Mouse (Mus musculus): Measurements from ENCODE around the gene Pigl. TPM values are rescaled to one million over a fixed set of nuclear protein-coding genes. Genes with fewer than 3 reads are reported as not detected.
A peak's percentile ranks its signal among the peaks of the same experiment; 100 is the strongest.

Pigl gene
- polyA plus RNA-seq, 1 experiment from 2014 or later: 9.8 TPM

DNA sequence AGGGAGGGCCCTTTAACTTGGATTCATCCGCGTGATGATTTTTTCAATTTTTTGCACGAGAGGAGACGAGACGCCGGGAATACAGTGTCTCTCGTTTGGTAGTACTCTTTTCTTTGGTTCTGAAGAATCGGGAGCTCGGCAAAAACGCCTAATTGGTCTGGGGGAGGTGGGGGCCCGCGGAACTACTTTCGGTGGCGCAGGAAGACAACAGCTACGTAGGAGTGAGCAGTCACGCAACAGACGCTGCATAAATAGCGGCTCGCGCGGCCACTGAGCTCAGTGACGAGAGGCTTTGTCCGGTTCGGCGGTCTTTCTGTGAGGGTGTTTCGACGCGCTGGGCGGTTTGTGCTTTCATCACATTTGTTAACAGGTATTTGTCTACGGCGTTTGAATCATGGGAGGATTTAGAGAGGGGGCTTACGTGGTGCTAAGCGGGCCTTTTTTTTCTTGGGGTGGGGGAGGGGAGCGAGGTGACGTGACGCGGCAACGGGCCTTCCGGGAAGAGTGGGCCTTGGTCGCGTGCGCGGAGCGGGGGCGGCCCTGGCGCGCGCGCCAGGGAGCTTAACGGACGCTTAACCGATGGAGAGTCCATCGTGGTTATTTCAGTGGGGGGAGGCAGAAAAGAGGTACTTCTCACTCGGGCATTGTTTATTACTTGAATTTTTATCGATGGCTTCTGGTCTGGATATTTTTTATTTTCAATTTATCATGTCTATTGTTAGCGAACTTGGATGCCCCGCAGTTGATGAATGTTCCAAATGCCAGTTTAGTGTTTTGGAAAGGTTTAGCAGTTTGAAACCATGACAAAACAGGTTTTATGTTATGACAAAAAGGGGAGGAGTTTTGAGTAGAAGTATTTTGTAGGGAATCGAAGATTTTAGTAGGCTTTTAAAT is 93.2 kb downstream of the Pigl start:
- ATAC-seq (ENCODE audit: low FRiP score): peak; percentile 89
- peaks cover 39% of the 10 kb centered on the region for H3K4me1 ChIP-seq

DNA sequence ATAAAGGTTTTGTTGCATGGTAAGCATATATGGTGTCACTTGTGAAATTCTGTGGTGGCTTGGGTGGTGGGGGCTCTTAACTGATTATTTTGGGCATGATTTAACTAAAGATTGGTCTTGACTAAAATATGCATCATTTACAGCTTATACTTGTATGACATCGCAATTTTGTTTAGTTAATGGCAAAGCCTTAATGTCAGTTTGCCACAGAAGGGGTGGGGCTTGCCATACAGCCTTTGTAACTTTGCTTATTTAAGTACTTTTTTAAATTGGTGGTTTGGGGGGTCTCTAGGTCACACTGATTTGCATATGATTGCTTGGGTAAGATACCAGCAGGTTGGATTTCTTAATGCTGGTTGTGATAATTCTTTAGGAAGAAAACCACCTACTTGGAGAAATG is 94.9 kb downstream of the Pigl start:
- H3K9ac ChIP-seq (replicated peaks): peak overlapping the region; percentile 42
- no peaks in the 10 kb centered on the region for H3K9me3 ChIP-seq (replicated peaks)
- peaks cover 39% of the 10 kb centered on the region for H3K4me1 ChIP-seq
- H3K27me3 ChIP-seq (replicated peaks): no peaks in the 10 kb centered on the region
- ATAC-seq (ENCODE audit: low FRiP score): no peak
- H3K36me3 ChIP-seq: 0 out of 2 replicates have a peak, but pooled peaks cover 7% of the 10 kb centered on the region
- H3K4me3 ChIP-seq (replicated peaks): peak overlapping the region; percentile 42
- 21% methylated on average over 1 of the region's 1 CpGs for WGBS
- no peak overlapping the region for H3K27ac ChIP-seq (replicated peaks)
- H3K4me2 ChIP-seq: peak overlapping the region; percentile 74

More for the DNA sequence above, 93.2 kb downstream of the Pigl start:
- Histone ChIP-seq H3K27me3 (replicated peaks) (no peaks in the 10 kb centered on the region), H3K27ac (replicated peaks) (peak overlapping the region; percentile 88), H3K4me3 (replicated peaks) (peak overlapping the region; percentile 71), H3K4me2 (peak overlapping the region; percentile 51), H3K9ac (replicated peaks) (peak overlapping the region; percentile 68), H3K9me3 (replicated peaks) (no peaks in the 10 kb centered on the region), H3K36me3 (0 out of 2 replicates have a peak, but pooled peaks cover 7% of the 10 kb centered on the region)
- WGBS: under 1% methylated on average over 58 of the region's 58 CpGs

DNA sequence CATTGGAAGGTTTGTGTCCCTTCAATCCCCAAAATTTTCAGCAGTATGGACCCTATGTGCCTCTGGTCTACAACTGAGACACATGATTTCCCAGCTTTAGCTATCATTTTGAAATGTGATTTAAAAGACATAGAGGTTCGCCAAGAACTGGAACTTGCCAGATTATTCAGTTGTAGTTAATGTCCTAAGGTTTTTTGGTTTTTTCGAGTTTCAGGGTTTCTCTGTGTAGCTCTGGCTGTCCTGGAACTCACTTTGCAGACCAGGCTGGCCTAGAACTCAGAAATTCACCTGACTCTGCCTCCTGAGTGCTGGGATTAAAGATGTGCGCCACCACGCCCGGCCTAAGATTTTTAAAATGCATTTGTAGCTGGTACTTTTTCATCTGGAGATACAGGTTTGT is 95.4 kb downstream of the Pigl start:
- peak overlapping the region; percentile 42 for H3K4me3 ChIP-seq (replicated peaks)
- peak overlapping the region; percentile 42; the same call in 1 of the 2 replicates for H3K9ac ChIP-seq (replicated peaks)
- no peak overlapping the region for H3K27ac ChIP-seq (replicated peaks)
- WGBS: 84% methylated on average over 5 of the region's 5 CpGs
- no peak for ATAC-seq (ENCODE audit: low FRiP score)
- no peaks in the 10 kb centered on the region for H3K9me3 ChIP-seq (replicated peaks)
- peak overlapping the region; percentile 74 for H3K4me2 ChIP-seq
- H3K4me1 ChIP-seq: peaks cover 39% of the 10 kb centered on the region
- no peaks in the 10 kb centered on the region for H3K27me3 ChIP-seq (replicated peaks)
- 0 out of 2 replicates have a peak, but pooled peaks cover 7% of the 10 kb centered on the region for H3K36me3 ChIP-seq

DNA sequence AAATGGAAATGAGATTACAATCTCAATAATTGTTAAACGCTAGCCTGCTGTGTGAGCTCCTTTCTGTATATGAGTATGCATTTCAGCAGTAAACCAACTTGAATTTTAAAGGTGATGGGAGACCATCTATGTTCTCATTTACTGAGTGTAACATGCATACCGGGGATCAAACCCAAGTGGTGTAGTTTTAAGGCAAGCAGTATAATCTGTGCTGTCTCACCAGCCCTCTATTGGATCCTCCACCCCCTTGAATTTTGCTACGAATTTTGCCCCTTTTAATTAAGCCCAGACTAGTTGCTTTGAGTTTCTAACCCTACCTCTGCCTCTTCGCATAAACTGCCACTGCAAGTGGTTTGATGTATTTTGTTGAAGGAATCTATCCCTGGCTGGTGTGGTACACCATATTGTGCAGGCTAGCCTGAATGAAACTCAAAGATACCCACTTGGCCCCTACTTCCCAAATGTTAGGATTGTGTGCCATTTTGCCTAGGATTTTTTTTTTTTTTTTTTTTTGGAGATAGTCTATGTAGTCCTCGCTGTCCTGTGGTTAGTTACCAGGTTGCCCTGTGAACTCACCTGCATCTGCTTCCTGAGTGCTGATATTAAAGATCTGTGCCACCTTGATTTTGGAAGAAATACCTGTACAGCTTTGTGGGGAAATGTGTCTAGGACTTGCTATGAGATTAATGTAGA is 96.0 kb downstream of the Pigl start:
- Histone ChIP-seq H3K4me3 (replicated peaks) (peak overlapping the region; percentile 42), H3K9ac (replicated peaks) (peak overlapping the region; percentile 42; the same call in 1 of the 2 replicates)

DNA sequence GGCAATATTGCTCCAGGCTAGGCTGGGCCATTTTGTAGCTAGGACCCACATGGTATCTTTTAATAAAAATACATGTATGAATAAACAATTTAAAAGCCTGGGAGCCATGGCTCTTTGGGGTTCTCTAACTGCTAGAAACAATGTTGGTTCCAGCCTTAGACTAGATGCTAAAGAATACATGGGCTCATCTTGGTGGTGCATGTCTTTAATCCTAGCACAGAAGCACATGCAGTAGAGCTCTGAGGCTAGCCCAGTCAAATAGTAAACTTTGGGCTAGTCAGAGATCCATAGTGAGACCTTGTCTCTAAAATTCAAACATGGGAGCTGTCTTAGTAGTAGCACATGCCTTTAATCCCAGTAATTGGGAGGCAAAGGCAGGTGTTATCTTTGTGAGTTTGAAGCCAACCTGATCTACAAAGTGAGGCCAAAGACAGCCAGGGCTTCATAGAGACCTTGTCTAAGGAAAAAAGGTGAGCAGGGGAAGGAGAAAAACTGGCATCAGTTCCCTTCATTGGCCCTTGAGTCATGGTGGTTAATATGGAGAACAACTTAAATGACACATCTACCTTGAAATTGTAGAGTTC is 96.8 kb downstream of the Pigl start:
- ATAC-seq (ENCODE audit: low FRiP score): no peak
- Histone ChIP-seq H3K9me3 (replicated peaks) (no peaks in the 10 kb centered on the region), H3K36me3 (0 out of 2 replicates have a peak, but pooled peaks cover 7% of the 10 kb centered on the region), H3K4me2 (peak overlapping the region; percentile 74), H3K27me3 (replicated peaks) (no peaks in the 10 kb centered on the region), H3K9ac (replicated peaks) (no peak overlapping the region), H3K4me3 (replicated peaks) (peak overlapping the region; percentile 42), H3K27ac (replicated peaks) (no peak overlapping the region), H3K4me1 (peaks cover 27% of the 10 kb centered on the region)

More for the DNA sequence above, 96.0 kb downstream of the Pigl start:
- Histone ChIP-seq H3K4me1 (peaks cover 34% of the 10 kb centered on the region), H3K27me3 (replicated peaks) (no peaks in the 10 kb centered on the region), H3K9me3 (replicated peaks) (no peaks in the 10 kb centered on the region), H3K4me2 (peak overlapping the region; percentile 74), H3K36me3 (0 out of 2 replicates have a peak, but pooled peaks cover 7% of the 10 kb centered on the region), H3K27ac (replicated peaks) (no peak overlapping the region)
- 65% methylated on average over 5 of the region's 5 CpGs for WGBS
- ATAC-seq (ENCODE audit: low FRiP score): no peak

DNA sequence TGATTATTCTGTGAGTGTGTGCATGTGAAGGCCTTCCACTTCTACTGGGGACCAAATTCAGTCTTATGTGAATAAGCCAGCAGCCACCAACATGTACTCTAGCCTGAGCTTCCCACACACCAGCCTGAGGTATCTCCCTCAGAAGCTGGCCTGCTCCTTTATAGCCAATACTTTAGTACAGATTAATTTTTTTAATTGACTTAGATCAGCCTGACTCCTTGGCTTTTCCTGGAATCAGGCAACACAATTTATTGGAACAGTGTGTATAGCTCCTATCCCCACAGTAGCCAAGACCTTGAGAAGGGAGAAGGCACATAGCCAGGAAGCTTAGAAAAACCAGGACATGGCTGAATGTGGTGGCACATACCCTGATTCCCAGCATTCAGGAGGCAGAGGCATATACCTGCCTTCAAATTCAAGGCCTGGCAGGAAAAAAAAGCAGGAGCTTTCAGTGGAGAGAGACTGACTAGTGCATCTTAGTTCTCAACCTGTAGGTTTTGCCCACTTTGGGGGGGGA is 97.7 kb downstream of the Pigl start:
- Histone ChIP-seq H3K9me3 (replicated peaks) (no peaks in the 10 kb centered on the region), H3K4me3 (replicated peaks) (no peak overlapping the region), H3K4me1 (peaks cover 31% of the 10 kb centered on the region), H3K27ac (replicated peaks) (no peak overlapping the region), H3K9ac (replicated peaks) (no peak overlapping the region), H3K4me2 (no peak overlapping the region; the same call in 1 of the 2 replicates), H3K36me3 (0 out of 2 replicates have a peak, but pooled peaks cover 7% of the 10 kb centered on the region), H3K27me3 (replicated peaks) (no peaks in the 10 kb centered on the region)
- ATAC-seq (ENCODE audit: low FRiP score): no peak

DNA sequence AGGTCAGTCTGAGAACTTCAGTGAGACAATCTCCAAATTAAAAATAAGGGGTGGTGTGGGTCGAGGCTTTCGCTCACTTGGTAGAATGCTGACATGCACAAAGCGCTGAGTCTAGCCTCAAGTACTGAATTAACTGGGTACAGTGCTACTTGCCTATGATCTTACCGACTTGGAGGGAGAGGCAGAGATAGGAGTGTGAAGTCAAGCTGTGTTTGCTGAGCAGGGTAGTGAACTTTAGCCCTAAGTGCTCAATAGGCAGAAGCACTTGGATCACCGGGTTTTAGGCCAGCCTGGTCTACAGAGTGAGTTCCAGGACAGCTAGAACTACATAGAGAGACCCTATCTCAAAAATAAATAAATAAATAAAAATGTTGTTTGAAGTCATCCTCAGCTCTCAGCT is 98.9 kb downstream of the Pigl start:
- H3K27me3 ChIP-seq (replicated peaks): no peaks in the 10 kb centered on the region
- H3K9me3 ChIP-seq (replicated peaks): no peaks in the 10 kb centered on the region
- no peak overlapping the region for H3K9ac ChIP-seq (replicated peaks)
- no peak for ATAC-seq (ENCODE audit: low FRiP score)
- no peak overlapping the region for H3K4me3 ChIP-seq (replicated peaks)
- H3K27ac ChIP-seq (replicated peaks): no peak overlapping the region
- no peak overlapping the region for H3K4me2 ChIP-seq
- H3K4me1 ChIP-seq: peaks cover 31% of the 10 kb centered on the region
- WGBS: 76% methylated on average over 5 of the region's 5 CpGs
- 0 out of 2 replicates have a peak, but pooled peaks cover 7% of the 10 kb centered on the region for H3K36me3 ChIP-seq

DNA sequence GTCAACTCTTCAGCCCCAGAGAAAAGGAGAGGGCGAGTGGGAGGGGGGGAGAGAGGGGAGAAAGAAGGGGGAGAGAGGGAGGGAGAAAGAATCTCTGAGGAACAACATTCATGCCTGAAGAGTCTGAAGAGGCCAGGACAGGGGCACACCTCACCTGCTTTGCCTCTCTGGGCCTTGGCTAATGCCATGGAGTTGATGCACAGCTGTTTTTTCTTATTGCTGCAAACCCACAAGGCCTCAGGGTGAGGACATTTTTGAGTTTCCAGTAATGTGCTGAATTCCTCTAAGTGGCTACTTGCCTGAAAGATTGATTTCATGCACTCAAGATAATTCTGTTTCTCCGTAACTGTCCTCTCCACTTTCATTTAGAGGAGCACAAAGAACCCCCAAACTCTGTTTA is 99.9 kb downstream of the Pigl start:
- Histone ChIP-seq H3K27ac (replicated peaks) (no peak overlapping the region), H3K27me3 (replicated peaks) (no peaks in the 10 kb centered on the region), H3K36me3 (0 out of 2 replicates have a peak, but pooled peaks cover 7% of the 10 kb centered on the region), H3K4me2 (no peak overlapping the region), H3K4me3 (replicated peaks) (no peak overlapping the region), H3K4me1 (peaks cover 31% of the 10 kb centered on the region), H3K9ac (replicated peaks) (no peak overlapping the region), H3K9me3 (replicated peaks) (no peaks in the 10 kb centered on the region)
- WGBS: 85% methylated on average over 2 of the region's 2 CpGs
- no peak for ATAC-seq (ENCODE audit: low FRiP score)

DNA sequence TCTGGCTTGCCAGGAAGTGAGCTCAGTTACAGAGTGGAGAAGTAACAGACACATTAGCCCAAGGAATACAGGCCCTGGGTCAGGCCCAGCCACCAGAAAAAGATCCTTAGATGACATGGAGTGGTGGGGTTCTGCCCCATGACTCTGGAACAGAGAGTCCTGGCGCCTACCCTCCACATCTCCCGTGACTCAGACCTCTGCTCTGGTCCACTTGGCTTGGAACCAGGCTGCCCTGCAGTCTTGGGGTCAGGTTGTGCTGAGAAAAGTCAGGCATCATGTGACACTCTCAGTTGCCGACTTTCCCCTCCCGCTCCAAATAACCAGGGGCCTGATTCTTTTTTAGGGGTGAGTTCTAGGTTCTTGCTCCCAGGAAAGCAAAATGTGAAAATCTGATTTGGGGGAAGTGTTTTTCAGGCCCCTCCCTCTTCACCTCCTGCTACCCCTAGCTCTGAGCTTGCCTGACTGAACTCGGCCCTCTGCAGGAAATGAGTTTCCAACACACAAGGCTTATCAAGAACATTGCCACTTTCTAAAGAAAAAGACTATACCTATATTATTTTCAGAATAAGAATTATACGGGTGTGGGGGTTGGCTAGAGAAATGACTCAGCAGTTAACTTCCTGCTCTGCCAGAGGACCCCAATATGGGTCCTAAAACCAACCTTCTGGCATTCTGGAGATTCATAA is 100.8 kb downstream of the Pigl start:
- H3K9ac ChIP-seq (replicated peaks): no peak overlapping the region
- no peak overlapping the region for H3K4me2 ChIP-seq
- H3K27ac ChIP-seq (replicated peaks): no peak overlapping the region
- peaks cover 21% of the 10 kb centered on the region for H3K4me1 ChIP-seq
- no peak for ATAC-seq (ENCODE audit: low FRiP score)
- WGBS: 69% methylated on average over 6 of the region's 6 CpGs
- no peaks in the 10 kb centered on the region for H3K9me3 ChIP-seq (replicated peaks)
- no peak overlapping the region for H3K4me3 ChIP-seq (replicated peaks)
- H3K36me3 ChIP-seq: 0 out of 2 replicates have a peak, but pooled peaks cover 4% of the 10 kb centered on the region
- H3K27me3 ChIP-seq (replicated peaks): no peaks in the 10 kb centered on the region

DNA sequence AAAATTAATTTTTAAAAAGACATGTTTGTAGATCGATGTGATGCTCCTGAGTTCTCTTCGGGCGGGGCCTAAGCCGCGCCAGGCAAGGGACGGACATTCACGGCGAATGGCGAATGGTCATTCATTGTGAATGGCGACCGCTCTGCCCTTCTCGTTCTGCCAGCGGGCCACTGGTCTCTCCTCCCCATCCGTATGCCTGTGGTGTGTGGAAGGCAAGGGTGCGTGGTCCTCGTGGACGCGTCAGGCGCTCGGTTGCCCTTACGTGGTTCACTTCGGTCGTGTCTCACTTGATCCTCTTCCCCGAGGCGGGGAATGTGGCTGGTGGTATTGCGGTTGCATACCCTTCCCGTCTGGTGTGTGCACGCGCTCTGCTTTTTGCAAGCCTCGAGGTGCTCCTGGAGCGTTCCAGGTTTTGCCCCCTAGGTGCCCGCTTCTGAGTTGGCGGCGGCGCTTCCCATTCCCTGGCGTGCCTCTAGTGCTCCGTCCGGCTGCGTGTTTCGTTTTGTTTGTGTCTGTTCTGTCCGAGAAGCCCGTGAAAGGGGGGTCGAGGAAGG is 102.3 kb downstream of the Pigl start:
- Histone ChIP-seq H3K4me2 (peak overlapping the region; percentile 62), H3K27ac (replicated peaks) (no peak overlapping the region), H3K36me3 (no peaks in the 10 kb centered on the region), H3K9me3 (replicated peaks) (no peaks in the 10 kb centered on the region), H3K4me1 (peaks cover 7% of the 10 kb centered on the region), H3K27me3 (replicated peaks) (no peaks in the 10 kb centered on the region), H3K9ac (replicated peaks) (peak overlapping the region; percentile 32; the same call in 1 of the 2 replicates), H3K4me3 (replicated peaks) (peak overlapping the region; percentile 32)
- 35% methylated on average over 43 of the region's 43 CpGs for WGBS
- ATAC-seq (ENCODE audit: low FRiP score): no peak

Measured in neural tube, embryonic 15.5 days (tissue).